Mouse (Mus musculus) layer of hippocampus, postnatal 36 days (tissue): Measurements from ENCODE around the gene Lnx2. TPM values are rescaled to one million over a fixed set of nuclear protein-coding genes. Genes with fewer than 3 reads are reported as not detected.

Experiments
- DNase-seq, 2 experiments: peaks; one replicate each; pipeline ENCODE4 v3.0.0; 2022
- total RNA-seq, 2 experiments: library from RNA; stranded (reverse); gene quantifications; 2 replicates each; pipeline ENCODE4 v1.2.3; 2021

Gene Lnx2
- total RNA-seq, 2 experiments from 2014 or later: 5.6 to 6.2 TPM

DNA sequence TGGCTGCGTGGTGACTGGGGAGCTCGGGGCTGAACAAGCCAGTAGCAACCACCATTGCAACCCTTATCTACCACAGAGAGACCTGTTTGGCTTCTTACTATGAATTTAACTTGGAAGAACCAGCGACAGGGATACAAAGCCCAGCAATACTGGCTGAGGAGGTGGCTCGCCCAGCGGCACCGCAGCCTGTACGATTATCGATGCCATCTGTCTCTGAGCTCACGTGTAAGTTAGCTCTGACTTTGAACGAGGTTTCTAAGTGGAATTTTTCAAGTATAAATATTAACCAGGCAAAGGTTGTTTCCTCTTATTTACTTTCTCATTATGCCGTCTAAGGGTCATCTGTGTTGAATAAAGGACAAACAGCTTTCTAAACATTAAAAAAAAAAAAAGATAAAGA lies 58.9 kb downstream of the Lnx2 start:
- no peak for DNase-seq

DNA sequence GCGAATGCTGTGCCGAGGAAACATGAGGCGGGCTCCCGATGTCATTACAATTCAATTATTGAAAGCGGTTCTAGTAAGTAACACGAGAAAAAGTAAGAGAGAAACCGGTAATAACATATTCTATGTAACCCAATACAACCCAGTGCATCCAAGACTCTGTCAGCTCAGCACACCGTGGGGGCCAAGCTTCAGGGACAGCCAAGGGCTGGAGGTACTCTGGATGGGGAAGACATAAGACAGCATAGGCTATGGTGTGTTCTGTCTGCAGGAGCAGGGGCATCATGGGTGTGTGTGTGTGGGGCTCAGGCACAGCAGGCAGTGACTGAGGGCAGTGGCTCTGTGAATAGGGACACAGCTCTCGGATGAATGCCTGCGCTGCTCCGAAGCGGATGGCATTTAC lies 59.8 kb downstream of the Lnx2 start:
- DNase-seq: no peak

DNA sequence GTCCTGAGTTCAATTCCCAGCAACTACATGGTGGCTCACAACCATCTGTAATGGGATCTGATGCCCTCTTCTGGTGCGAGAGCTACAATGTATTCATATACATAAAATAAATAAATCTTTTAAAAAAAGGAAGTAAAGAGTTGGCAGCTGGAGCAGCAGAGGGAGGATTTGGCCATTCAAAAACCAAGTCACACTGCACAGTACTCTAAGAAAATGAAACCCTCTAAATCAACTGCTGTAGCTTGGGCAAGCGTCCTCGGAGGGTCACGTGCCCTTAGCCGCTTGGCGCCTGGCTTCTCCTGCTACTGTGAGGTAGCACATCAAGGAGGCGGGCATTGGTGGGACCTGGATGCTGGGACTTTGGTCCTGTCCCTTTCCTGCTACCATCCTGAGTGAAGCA lies 61.2 kb downstream of the Lnx2 start:
- DNase-seq: no peak

DNA sequence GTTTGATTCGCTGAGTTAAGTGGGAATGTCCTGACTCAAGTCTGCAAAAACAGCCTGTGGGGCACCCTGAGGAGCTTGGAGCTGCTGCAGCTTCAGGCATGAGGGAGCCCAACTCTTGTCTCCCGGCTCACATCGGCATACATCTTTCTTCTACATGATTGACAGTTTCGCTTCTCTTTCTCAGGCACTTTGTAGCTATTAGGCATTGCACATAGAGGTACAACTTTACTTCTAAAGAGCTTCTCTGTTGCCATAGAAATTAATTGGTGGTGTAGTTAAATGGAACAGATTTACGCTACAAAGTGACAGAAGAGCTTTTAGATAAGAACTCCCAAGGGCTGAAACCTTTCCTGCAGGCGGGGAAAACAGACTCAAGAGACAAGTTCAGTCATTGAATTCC lies 62.5 kb downstream of the Lnx2 start:
- no peak for DNase-seq

DNA sequence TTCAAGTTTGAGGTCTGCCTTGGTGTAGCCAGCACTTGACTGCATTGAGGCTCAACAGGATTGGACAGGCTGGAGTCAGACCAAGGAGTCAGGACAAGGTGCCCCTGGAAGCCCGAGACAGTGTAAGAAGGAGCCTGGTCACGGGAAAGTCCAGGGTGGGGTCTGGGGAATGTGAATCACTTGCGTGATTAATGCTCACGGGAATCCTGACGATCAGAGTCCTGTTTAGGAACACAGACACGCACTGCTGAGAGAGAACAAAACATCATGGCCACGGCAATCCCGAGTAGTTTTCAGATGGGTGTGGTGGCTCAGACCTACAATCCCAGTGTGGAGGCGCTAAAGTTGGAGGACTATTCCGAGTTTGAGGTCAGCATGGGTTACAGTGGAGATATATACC lies 65.1 kb downstream of the Lnx2 start:
- DNase-seq: no peak

DNA sequence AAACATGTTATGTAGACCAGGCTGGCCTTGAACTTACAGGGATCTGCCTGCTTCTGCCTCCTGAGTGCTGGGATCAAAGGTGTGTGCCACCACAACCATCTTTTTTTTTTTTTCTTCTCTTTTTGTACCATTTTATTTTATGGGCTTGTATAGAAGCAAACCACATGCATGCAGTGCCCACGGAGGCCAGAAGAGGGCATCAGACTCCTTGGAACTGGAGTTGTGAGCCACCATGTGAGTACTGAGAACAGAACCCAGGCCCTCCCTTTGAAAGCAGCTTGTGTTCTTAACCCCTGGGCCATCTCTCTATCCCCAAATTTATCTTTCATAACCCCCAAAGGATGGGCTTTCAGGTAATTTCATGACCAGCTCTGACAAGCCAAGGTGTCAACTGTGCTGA lies 73.1 kb downstream of the Lnx2 start:
- DNase-seq: no peak

DNA sequence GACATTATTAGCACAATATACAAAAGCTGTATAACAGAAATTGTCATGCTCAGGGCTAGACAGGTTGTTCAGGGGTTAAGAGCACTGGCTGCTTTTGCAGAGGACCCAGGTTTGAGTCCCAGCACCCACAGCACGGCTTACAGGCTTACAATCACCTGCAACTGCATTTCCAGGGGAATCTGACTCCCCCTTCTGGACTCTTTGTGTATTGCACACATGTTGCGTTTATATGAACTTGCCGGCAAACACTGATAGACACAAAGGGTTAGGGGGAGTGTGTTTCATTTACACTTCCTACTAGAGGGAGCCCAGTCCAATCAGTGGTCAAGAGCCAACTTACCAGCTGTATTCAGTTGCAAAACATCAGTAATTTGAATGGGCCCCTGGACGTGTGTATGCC lies 75.1 kb downstream of the Lnx2 start:
- no peak for DNase-seq

DNA sequence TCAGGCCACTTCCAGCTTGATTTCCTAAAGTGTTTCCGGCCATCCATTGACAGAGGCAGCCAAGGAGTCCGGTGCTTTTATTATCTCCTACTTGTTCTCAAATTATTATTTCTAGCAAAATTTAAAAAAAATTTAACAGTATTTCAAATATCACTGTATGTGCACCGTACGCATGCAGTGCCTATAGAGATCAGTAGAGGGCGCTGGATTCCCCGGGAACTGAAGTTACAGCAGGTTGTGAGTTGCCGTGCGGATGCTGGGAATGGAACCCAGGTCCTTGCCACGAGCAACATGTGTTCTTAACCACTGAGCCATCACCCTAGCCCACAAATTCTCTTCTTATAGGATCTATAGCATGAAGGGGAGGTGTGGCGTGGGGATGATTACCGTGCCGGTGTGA lies 77.6 kb downstream of the Lnx2 start:
- no peak for DNase-seq

DNA sequence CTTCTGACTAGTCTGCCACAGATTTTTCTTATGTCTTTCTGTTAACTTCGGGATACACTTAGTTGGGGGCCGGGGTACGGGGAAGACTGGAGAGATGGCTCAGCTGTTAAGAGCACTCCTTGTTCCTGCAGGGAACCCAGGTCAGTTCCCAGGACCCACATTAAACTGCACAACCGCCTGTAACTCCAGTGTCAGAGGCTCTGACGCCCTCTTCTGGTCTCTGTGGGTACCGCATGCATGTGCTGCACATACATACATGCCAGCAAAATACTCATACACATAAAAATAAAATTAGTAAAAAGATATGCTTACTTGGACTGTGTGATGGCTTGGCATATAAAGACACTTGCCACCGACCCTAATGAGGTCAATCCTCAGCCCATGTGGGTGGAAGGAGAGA lies 79.6 kb downstream of the Lnx2 start:
- no peak for DNase-seq

DNA sequence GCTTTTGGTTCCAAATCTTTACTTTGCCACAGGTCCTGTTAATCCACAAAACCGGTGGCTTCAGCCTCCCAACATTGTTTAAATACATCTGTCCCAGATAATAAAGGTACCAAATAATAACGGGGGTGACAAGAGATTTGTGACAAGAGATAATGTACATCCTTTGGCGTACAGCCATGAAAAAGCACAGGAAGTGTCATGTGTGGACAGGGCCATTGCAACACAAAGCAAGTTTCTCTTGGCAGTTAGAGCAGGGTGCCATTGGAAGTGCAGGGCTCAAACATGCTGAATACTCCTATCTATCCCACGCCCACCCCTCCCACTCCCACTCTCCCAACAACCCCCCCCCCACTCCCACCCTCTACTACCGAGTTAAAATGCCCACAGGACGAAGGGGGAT lies 81.4 kb downstream of the Lnx2 start:
- no peak for DNase-seq

DNA sequence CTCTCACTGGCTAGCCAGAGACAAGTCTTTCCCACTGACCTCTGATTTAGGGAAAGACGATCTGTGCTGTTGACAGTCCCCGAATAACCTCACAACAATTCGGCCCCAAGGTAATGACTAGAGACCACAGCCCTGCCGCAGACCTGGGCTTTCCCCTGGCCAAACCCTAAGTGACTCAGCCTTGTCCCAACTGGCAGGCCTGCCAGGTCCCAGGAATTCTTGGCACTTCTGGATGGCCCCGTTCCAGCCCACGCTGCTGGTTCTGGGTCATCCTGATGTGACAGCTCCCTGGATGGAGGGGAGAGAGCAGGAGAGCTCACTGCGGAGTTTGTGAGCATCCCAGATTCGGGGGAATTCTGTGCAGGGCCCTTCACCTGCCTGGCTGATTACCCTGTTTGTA lies 82.9 kb downstream of the Lnx2 start:
- no peak for DNase-seq

DNA sequence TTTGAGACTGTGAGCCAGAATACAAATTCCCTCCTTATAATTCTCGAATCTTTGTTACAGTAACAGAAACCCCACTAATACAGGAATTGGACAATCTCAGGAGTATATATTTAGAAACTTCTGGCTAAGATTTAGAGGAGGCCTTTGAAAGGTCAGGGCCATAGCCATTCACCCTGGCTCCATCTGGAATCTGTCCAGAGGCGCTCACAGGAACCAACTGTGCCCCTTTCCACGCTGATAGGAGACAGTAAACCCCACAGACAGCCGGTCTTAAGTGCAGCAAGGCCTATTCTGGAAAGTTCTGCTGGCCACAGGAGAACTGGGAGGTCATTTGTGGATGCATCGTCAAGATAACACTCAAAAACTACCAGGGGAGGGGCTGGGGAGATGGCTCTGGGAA lies 87.3 kb downstream of the Lnx2 start:
- DNase-seq: no peak

DNA sequence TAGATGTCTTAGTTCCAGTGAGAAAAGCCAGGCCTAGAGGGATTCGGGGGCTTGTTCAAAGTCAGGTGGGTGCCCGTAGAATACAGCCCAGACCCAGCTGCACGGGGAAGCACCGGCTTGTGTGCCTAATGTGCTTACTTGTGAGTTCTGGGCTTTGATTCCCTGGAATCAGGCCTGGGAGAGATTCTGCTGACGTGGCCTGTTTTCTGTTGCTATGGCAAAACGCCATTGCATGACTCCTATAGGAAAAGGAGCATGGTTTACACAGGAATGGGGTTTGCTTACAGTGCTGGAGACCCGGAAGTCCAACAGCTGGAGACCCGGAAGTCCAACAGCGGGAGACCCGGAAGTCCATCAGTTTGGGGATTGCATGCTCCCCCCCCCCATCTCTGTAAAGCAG lies 88.8 kb downstream of the Lnx2 start:
- DNase-seq: no peak

DNA sequence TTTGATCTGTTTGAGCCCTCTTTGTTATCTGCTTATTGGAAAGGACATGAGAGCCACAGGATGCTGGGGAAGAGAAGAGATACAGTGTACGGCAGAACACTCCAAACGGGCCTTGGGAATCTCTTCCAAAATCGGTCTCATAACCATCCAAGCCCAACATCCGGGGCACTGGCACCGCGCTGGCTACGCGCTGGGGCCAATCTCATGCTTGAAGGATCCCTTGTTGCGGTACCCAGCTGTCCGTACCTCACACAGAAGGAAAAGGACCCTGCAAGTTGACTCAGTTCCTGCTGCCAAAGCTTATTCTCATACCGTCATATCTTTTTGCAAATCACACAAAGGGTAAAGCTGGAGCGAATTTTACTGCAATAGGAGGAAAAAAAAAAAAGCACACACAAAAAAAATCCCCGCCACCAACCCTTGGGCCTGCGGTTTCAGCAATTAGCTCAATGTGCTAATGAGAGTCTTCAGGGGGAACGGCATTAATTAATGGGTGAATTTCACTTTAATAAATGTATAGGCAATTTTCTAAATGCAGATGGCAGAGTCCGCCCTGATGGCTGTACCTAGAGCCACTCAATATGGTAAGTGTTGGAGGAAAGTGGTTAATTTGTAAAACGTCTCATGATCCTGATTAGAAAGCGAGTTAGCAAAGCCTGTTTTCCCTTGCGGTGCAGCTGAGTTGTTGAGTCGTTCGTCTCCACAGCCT lies 90.5 kb downstream of the Lnx2 start:
- no peak for DNase-seq

DNA sequence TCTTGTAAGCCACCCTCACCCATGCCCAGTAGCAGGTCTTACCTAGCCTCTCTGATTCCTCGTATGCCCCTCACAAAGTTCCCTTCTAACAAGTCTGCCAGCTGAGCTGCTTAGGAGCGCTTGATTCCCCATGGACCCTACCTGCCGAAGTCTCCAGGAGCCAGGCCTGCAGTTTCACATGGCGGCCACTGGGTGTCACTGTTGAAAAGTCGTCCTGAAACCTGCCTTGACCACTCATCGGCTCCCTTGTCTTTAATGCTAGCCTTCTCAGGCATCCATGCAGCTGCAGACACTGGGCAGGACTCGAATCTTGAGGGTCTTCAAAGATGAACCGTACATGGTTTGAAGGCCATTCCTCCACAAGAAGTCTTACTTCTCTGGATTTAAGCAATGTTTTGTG lies 93.2 kb downstream of the Lnx2 start:
- peak; percentile 37 to 40 for DNase-seq

DNA sequence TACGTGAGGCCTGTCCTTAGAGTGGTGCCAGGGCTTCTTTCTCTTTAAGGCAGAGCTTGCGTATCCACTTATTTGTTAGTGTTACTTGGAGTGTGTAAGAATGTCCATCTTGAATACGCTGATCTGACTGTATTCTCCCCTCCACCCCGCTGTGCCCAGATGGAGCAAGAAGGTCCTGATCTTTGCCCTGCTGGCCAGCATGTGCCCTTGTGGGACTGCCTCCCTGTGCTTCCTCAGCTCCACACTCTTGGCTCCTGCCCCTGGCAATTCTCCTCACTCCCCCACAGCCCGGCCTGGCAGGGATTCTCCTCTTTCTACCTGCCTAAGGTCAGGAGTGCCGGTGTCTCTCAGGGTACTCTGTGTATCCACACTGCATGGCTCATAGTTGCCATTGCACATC lies 95.0 kb downstream of the Lnx2 start:
- DNase-seq: no peak

DNA sequence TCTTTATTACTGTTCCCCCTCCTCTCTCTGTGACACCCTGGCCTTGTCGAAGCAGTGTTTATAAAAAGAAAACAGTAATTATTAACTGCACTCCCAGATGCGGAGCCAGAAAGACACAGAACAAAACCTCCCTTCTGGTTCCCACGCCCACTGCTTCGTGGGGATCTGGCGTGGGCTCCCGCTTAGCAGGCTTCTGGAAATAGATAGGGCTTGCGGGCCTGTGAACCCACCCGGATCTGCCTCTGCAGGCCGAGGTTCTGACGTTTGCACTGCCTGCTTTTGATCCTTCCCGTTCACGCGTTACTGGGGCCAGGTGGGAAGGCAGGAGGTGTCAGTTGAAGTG lies 101.6 kb downstream of the Lnx2 start:
- no peak for DNase-seq

DNA sequence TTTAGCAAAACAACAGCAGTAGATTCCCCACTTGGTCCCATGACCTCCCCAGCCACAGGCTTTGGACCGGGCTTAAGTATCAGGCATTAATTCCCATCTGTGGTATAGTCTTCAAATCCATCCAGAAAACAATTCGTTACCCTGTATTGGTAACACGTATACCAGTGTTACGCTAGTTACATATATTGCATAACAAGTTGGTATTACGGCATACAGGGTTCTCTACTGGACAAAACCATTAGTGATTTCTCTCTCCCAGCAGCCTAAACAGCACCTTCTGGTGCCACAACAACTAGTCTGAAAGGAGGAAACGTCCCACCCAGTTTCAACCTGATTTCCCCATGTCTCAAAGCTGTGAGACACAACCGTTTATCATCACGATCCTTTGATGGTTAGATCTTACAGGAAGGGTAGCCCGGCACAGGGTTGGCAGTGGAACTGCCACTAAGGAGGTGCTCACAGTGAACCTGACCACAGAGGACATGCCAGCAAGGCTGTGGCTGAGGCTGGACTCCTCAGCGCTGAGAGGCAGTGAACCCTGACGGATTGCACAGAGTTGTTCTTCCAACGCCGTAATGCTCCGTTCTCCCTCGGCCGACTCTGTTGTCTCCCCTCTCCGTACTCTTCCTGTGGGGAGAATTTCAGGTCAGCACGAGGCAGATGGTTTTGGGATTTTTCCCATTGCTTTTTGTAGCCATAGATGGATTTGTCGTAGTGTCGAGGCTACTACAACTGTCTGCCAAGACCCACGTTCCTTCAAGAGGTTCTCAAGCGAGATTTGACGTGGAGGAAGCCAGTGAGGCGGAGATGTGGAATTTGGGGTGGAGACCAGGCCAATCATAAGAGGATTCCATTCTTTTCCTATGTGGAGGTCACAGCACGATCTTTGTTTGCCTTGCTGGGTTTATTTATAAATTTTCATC lies 102.3 kb downstream of the Lnx2 start:
- DNase-seq: no peak

DNA sequence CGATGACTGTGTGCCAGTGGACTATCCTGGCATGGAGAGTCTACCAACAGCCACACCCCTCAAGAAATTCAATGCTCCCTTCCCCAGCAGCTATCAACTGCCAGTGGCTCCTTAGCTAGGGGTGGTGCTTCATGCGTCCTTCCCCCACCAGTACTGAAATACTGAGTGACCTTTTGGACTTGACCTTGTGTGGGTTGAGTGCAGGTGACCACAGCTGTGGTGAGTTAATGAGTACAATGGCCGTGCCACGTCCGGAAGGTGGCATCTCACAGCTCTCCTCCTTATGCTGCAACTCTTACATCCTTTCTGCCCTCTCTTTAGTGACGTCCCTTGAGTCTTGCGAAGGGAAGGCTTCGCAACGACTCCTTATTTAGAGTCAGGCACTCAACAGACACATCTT lies 103.0 kb downstream of the Lnx2 start:
- DNase-seq: no peak

DNA sequence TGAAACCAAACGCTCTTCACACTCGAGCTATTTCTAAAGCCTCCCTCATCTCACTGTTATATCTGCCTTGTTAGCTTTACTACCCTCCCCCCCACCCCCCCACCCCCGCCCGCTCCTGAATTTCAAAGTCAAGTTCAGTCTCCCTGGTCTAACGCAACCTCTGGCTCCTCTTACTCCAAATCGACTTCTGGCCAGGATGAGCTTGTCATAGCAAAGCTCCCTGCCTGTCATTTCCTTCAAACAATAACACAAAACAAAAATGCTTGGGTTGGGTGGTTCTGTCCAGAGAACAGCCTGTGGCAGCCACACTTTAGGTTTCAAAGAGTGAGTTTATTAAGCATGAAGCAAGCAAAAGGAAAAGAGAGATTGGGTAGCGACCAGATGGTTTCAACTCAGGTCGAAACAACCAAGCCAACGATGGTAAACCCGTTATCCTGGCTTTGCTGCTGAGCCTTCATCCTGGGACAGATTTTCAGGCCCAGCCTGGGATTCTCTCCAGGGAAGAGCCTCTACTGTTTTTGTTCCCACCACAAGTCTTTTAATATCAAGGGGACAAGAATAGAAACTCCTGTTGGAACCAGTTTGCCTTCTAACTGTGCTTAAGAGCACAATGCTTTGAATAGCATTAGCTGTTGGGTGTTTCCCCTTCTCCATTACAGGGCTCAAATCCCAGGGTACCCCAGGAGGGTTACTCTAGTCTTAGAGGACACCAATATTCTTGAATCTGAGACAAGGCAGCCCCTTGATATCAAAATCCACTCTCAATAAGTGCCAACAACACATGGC lies 104.4 kb downstream of the Lnx2 start:
- DNase-seq: no peak

DNA sequence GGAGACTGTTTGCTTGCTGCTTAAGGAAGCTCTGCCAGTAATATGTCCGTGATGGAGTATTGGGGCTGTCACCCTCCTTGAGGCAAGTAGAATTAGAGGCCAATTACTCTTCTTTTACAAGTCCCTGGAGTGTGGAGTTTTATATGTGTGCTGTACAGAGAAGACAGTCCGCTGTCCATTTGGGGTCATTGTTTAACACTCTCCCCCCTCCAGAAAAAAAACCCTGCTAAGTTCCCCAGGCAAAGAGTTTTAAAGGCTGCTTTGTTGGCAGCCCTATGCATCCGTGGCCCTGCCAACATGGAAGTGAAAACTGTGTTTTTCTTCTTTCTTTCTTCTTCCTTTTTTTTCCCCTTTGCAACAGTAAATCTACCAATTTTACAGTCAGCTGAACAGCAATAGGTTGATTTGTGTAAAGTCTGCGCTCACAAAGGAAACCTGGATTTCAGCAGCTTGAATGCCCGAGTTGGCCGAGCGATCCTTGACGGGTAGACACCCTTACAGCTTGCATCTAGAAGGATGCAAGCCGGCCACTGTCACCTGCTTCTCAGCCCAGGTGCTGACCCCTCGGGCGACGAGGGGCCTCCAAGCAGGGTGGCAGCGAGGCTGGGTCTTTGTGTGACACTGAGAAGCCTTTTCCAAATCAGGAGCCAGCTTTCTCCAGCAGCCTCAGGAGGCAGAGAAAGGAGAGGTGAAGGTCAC lies 107.5 kb downstream of the Lnx2 start:
- DNase-seq: no peak
